Mouse (Mus musculus) midbrain, embryonic 10.5 days (tissue): ENCODE measurements around the gene Myl7. TPM values are rescaled to one million over a fixed set of nuclear protein-coding genes. Genes with fewer than 3 reads are reported as not detected.
"Not testable (repeated sequence)": the region's sequence is repeated elsewhere in the genome, so short reads cannot be mapped to it uniquely, and the experiment has no call there.

Source experiments
- DNase-seq: peaks from one replicate; pipeline ENCODE4 v3.0.0-alpha.2; 2017; ENCODE audit warnings: low spot score
- H3K27ac ChIP-seq: fragments of 300-500 bp; sonication (generic); replicated peaks from 2 replicates; pipeline ENCODE4 v1.5.1; 2016; ENCODE audit warnings: mild to moderate bottlenecking
- H3K27me3 ChIP-seq: fragments of 300-500 bp; sonication (generic); 2 replicates; pipeline ENCODE4 v1.6.1; 2016; ENCODE audit warnings: low read depth, mild to moderate bottlenecking; ENCODE audit not compliant: poor library complexity, severe bottlenecking
- H3K36me3 ChIP-seq: fragments of 300-500 bp; sonication (generic); 2 replicates; pipeline ENCODE4 v1.6.1; 2016; ENCODE audit warnings: mild to moderate bottlenecking, moderate library complexity
- H3K4me1 ChIP-seq: fragments of 300-500 bp; sonication (generic); 2 replicates; pipeline ENCODE4 v1.6.1; 2016
- H3K4me3 ChIP-seq: fragments of 300-500 bp; sonication (generic); 2 replicates; pipeline ENCODE4 v1.5.1; 2016; ENCODE audit warnings: mild to moderate bottlenecking, moderate library complexity
- H3K9me3 ChIP-seq: fragments of 300-500 bp; sonication (generic); replicated peaks from 2 replicates; pipeline ENCODE4 v1.6.1; 2016; ENCODE audit warnings: mild to moderate bottlenecking
- WGBS: fragments of 180-500 bp; shearing (Covaris S2); methylation state at CpG from one replicate; pipeline ENCODE4 v1.1.7; 2016; 5-methylcytosine and 5-hydroxymethylcytosine counted together
- polyA plus RNA-seq: library from polyadenylated mRNA; unstranded; fragments of >200 nt; fragmentation: Nextera tagmentation; extraction: Ambion mirVana; gene quantifications from 2 replicates; pipeline ENCODE4 v1.2.1, GENCODE M21; 2016

Gene Myl7
- polyA plus RNA-seq, 1 experiment from 2014 or later: 3.7 TPM

GRCm38 (mm10) chr11:5901320-5901719, 2.7 kb upstream of the Myl7 start:
- no peaks in the 10 kb centered on the region for H3K36me3 ChIP-seq
- DNase-seq: no peak
- H3K4me3 ChIP-seq: peak overlapping the region; percentile 56
- H3K9me3 ChIP-seq: no peaks in the 10 kb centered on the region
- 13% methylated on average over 3 of the region's 3 CpGs for whole genome bisulfite sequencing
- H3K27me3 ChIP-seq: peaks cover 77% of the 10 kb centered on the region
- peaks cover 52% of the 10 kb centered on the region for H3K4me1 ChIP-seq
- H3K27ac ChIP-seq: peak overlapping the region; percentile 87

GRCm38 (mm10) chr11:5899286-5899685, 704 bp upstream of the Myl7 start:
- DNase-seq: no peak
- 88% methylated on average over 10 of the region's 10 CpGs for WGBS

GRCm38 (mm10) chr11:5897839-5898238, 743 bp downstream of the Myl7 start:
- Histone ChIP-seq H3K4me3 (peak overlapping the region; percentile 22; the same call in 1 of the 2 replicates), H3K27ac (peak overlapping the region; percentile 2; the same call in 1 of the 2 replicates), H3K27me3 (peaks cover 70% of the 10 kb centered on the region)

More at GRCm38 (mm10) chr11:5899286-5899685, 704 bp upstream of the Myl7 start:
- Histone ChIP-seq H3K9me3 (no peaks in the 10 kb centered on the region), H3K27me3 (peaks cover 84% of the 10 kb centered on the region), H3K4me3 (no peak overlapping the region), H3K27ac (no peak overlapping the region), H3K36me3 (no peaks in the 10 kb centered on the region), H3K4me1 (peaks cover 52% of the 10 kb centered on the region)

GRCm38 (mm10) chr11:5897230-5897629, 1.4 kb downstream of the Myl7 start:
- Histone ChIP-seq H3K27me3 (peaks cover 64% of the 10 kb centered on the region), H3K27ac (peak overlapping the region; percentile 2; the same call in 1 of the 2 replicates)

More at GRCm38 (mm10) chr11:5897839-5898238, 743 bp downstream of the Myl7 start:
- 4% methylated on average over 10 of the region's 10 CpGs for WGBS
- no peaks in the 10 kb centered on the region for H3K36me3 ChIP-seq
- H3K4me1 ChIP-seq: peaks cover 58% of the 10 kb centered on the region
- DNase-seq: peak; percentile 23
- H3K9me3 ChIP-seq: no peaks in the 10 kb centered on the region

GRCm38 (mm10) chr11:5893807-5894206, 4.8 kb downstream of the Myl7 start:
- Histone ChIP-seq H3K36me3 (no peaks in the 10 kb centered on the region), H3K4me1 (peaks cover 60% of the 10 kb centered on the region), H3K27me3 (peaks cover 33% of the 10 kb centered on the region), H3K4me3 (no peak overlapping the region), H3K27ac (no peak overlapping the region; the same call in 1 of the 2 replicates), H3K9me3 (no peaks in the 10 kb centered on the region)
- 79% methylated on average over 6 of the region's 6 CpGs for WGBS
- DNase-seq: no peak

More at GRCm38 (mm10) chr11:5897230-5897629, 1.4 kb downstream of the Myl7 start:
- 10% methylated on average over 16 of the region's 16 CpGs for WGBS
- Histone ChIP-seq H3K4me1 (peaks cover 58% of the 10 kb centered on the region), H3K9me3 (no peaks in the 10 kb centered on the region), H3K36me3 (no peaks in the 10 kb centered on the region), H3K4me3 (no peak overlapping the region)
- no peak for DNase-seq

GRCm38 (mm10) chr11:5892810-5893368, 5.7 kb downstream of the Myl7 start:
- Histone ChIP-seq H3K9me3 (no peaks in the 10 kb centered on the region), H3K4me1 (peaks cover 60% of the 10 kb centered on the region), H3K27me3 (peaks cover 24% of the 10 kb centered on the region), H3K27ac (peak overlapping the region; percentile 70; the same call in 1 of the 2 replicates), H3K4me3 (no peak overlapping the region), H3K36me3 (no peaks in the 10 kb centered on the region)
- DNase-seq: no peak
- 56% methylated on average over 4 of the region's 4 CpGs for WGBS

- DNase-seq: no peak
- no peak overlapping the region for H3K4me3 ChIP-seq
- no peaks in the 10 kb centered on the region for H3K9me3 ChIP-seq
- H3K4me1 ChIP-seq: peaks cover 60% of the 10 kb centered on the region
- no peaks in the 10 kb centered on the region for H3K36me3 ChIP-seq
- peak overlapping the region; percentile 70 for H3K27ac ChIP-seq
- 74% methylated on average over 8 of the region's 8 CpGs for WGBS
- peaks cover 17% of the 10 kb centered on the region for H3K27me3 ChIP-seq
Observed at GRCm38 (mm10) chr11:5892151-5892591, 6.4 kb downstream of the Myl7 start.

- peaks cover 62% of the 10 kb centered on the region for H3K4me1 ChIP-seq
- H3K4me3 ChIP-seq, H3K27ac ChIP-seq, H3K36me3 ChIP-seq, H3K27me3 ChIP-seq, H3K9me3 ChIP-seq, DNase-seq: not testable (repeated sequence)
- 79% methylated on average over 5 of the region's 5 CpGs for WGBS
Observed at GRCm38 (mm10) chr11:5888563-5888962, 10.0 kb downstream of the Myl7 start.

- DNase-seq: peak; percentile 54
- no peak overlapping the region for H3K4me3 ChIP-seq
- WGBS: 24% methylated on average over 5 of the region's 5 CpGs
Observed at GRCm38 (mm10) chr11:5887250-5887649, 11.3 kb downstream of the Myl7 start.

GRCm38 (mm10) chr11:5886187-5886586, 12.4 kb downstream of the Myl7 start:
- DNase-seq: peak; percentile 69
- Histone ChIP-seq H3K4me3 (no peak overlapping the region), H3K9me3 (no peaks in the 10 kb centered on the region), H3K27me3 (no peaks in the 10 kb centered on the region), H3K4me1 (peaks cover 39% of the 10 kb centered on the region), H3K27ac (peak overlapping the region; percentile 82), H3K36me3 (no peaks in the 10 kb centered on the region)
- WGBS: 23% methylated on average over 9 of the region's 9 CpGs

More at GRCm38 (mm10) chr11:5887250-5887649, 11.3 kb downstream of the Myl7 start:
- Histone ChIP-seq H3K27me3 (no peaks in the 10 kb centered on the region), H3K9me3 (no peaks in the 10 kb centered on the region), H3K27ac (peak overlapping the region; percentile 82), H3K36me3 (no peaks in the 10 kb centered on the region), H3K4me1 (peaks cover 50% of the 10 kb centered on the region)

- Histone ChIP-seq H3K27me3 (no peaks in the 10 kb centered on the region), H3K36me3 (no peaks in the 10 kb centered on the region), H3K4me3 (no peak overlapping the region), H3K27ac (no peak overlapping the region), H3K9me3 (no peaks in the 10 kb centered on the region), H3K4me1 (peaks cover 33% of the 10 kb centered on the region)
- no peak for DNase-seq
- 87% methylated on average over 8 of the region's 8 CpGs for WGBS
Observed at GRCm38 (mm10) chr11:5882518-5882917, 16.1 kb downstream of the Myl7 start.

GRCm38 (mm10) chr11:5879905-5880304, 18.7 kb downstream of the Myl7 start:
- Histone ChIP-seq H3K27ac (no peak overlapping the region), H3K27me3 (no peaks in the 10 kb centered on the region), H3K4me3 (no peak overlapping the region), H3K9me3 (no peaks in the 10 kb centered on the region), H3K36me3 (peaks cover 19% of the 10 kb centered on the region), H3K4me1 (peaks cover 32% of the 10 kb centered on the region)
- DNase-seq: peak; percentile 74
- WGBS: 47% methylated on average over 5 of the region's 5 CpGs

- WGBS: 63% methylated on average over 8 of the region's 8 CpGs
Observed at GRCm38 (mm10) chr11:5878661-5879060, 19.9 kb downstream of the Myl7 start.

More at GRCm38 (mm10) chr11:5878661-5879060, 19.9 kb downstream of the Myl7 start:
- Histone ChIP-seq H3K27ac (peak overlapping the region; percentile 92), H3K4me1 (peaks cover 32% of the 10 kb centered on the region), H3K27me3 (no peaks in the 10 kb centered on the region), H3K4me3 (peak overlapping the region; percentile 68), H3K36me3 (peaks cover 32% of the 10 kb centered on the region), H3K9me3 (no peaks in the 10 kb centered on the region)
- no peak for DNase-seq
